Mouse (Mus musculus): ENCODE measurements around the gene Hoxa6.

The Hoxa6 gene

GRCm38 (mm10) chr6:52183311-52184080, 25.0 kb downstream of the Hoxa6 start:
- in situ Hi-C loops (cut with MboI; ENCODE audit: low sequenced_read_pairs) = no loop called here

- in situ Hi-C loops (cut with MboI; ENCODE audit: low sequenced_read_pairs) = no loop called here
Measured at GRCm38 (mm10) chr6:52182793-52183192, 25.7 kb downstream of the Hoxa6 start.

GRCm38 (mm10) chr6:52182030-52182429, 26.5 kb downstream of the Hoxa6 start:
- in situ Hi-C loops (cut with MboI; ENCODE audit: low sequenced_read_pairs) = no loop called here

GRCm38 (mm10) chr6:52180726-52181125, 27.8 kb downstream of the Hoxa6 start:
- in situ Hi-C loops (cut with MboI; ENCODE audit: low sequenced_read_pairs) = no loop called here

GRCm38 (mm10) chr6:52180213-52180710, 28.3 kb downstream of the Hoxa6 start:
- in situ Hi-C loops (cut with MboI; ENCODE audit: low sequenced_read_pairs) = no loop called here

GRCm38 (mm10) chr6:52179690-52180089, 28.8 kb downstream of the Hoxa6 start:
- in situ Hi-C loops (cut with MboI; ENCODE audit: low sequenced_read_pairs) = no loop called here

- in situ Hi-C loops (cut with MboI; ENCODE audit: low sequenced_read_pairs) = no loop called here
Measured at GRCm38 (mm10) chr6:52178918-52179665, 29.4 kb downstream of the Hoxa6 start.

GRCm38 (mm10) chr6:52177806-52178205, 30.7 kb downstream of the Hoxa6 start:
- in situ Hi-C loops (cut with MboI; ENCODE audit: low sequenced_read_pairs) = no loop called here

GRCm38 (mm10) chr6:52177061-52177735, 31.3 kb downstream of the Hoxa6 start, which contains the start of gene 5730596B20Rik:
TSS of gene 5730596B20Rik (plus strand) at chr6:52177498.
- in situ Hi-C loops (cut with MboI; ENCODE audit: low sequenced_read_pairs) = no loop called here

- in situ Hi-C loops (cut with MboI; ENCODE audit: low sequenced_read_pairs) = no loop called here
Measured at GRCm38 (mm10) chr6:52176391-52176790, 32.1 kb downstream of the Hoxa6 start.

- in situ Hi-C loops (cut with MboI; ENCODE audit: low sequenced_read_pairs) = no loop called here
Measured at GRCm38 (mm10) chr6:52175864-52176263, 32.7 kb downstream of the Hoxa6 start.

- in situ Hi-C loops (cut with MboI; ENCODE audit: low sequenced_read_pairs) = no loop called here
Measured at GRCm38 (mm10) chr6:52174968-52175751, 33.4 kb downstream of the Hoxa6 start.

- in situ Hi-C loops (cut with MboI; ENCODE audit: low sequenced_read_pairs) = no loop called here
Measured at GRCm38 (mm10) chr6:52173648-52174047, 34.9 kb downstream of the Hoxa6 start.

GRCm38 (mm10) chr6:52172501-52172900, 36.0 kb downstream of the Hoxa6 start:
- in situ Hi-C loops (cut with MboI; ENCODE audit: low sequenced_read_pairs) = no loop called here

- in situ Hi-C loops (cut with MboI; ENCODE audit: low sequenced_read_pairs) = no loop called here
Measured at GRCm38 (mm10) chr6:52171938-52172337, 36.6 kb downstream of the Hoxa6 start.

GRCm38 (mm10) chr6:52171331-52171730, 37.2 kb downstream of the Hoxa6 start:
- in situ Hi-C loops (cut with MboI; ENCODE audit: low sequenced_read_pairs) = no loop called here

GRCm38 (mm10) chr6:52170898-52171223, 37.7 kb downstream of the Hoxa6 start:
- in situ Hi-C loops (cut with MboI; ENCODE audit: low sequenced_read_pairs) = no loop called here

- in situ Hi-C loops (cut with MboI; ENCODE audit: low sequenced_read_pairs) = no loop called here
Measured at GRCm38 (mm10) chr6:52170166-52170897, 38.2 kb downstream of the Hoxa6 start.

GRCm38 (mm10) chr6:52169499-52170165, 38.9 kb downstream of the Hoxa6 start:
- in situ Hi-C loops (cut with MboI; ENCODE audit: low sequenced_read_pairs) = no loop called here
